Mouse (Mus musculus) spleen, adult 2 months (tissue): ENCODE results near the gene Elf4.

ENCODE experiments used
- CTCF ChIP-seq: fragments of 200-500 bp; IDR thresholded peaks from 2 replicates; pipeline ENCODE4 v1.5.1; 2011; ENCODE audit warnings: mild to moderate bottlenecking, inconsistent platforms; ENCODE audit not compliant: insufficient read depth, insufficient read length, insufficient replicate concordance; ENCODE audit errors: extremely low read depth
- POLR2A ChIP-seq: fragments of 200-500 bp; IDR thresholded peaks from 2 replicates; pipeline ENCODE4 v1.6.1; 2011; ENCODE audit warnings: low read depth, low read length, inconsistent platforms

- TF ChIP-seq POLR2A: no peak
- TF ChIP-seq CTCF: no peak
These were observed 37.7 kb downstream of the Elf4 start for GRCm38 (mm10) chrX:48425280-48425679.
